Mouse (Mus musculus) ES-E14 (cell line): Measurements from ENCODE around the gene Lrp3. TPM values are rescaled to one million over a fixed set of nuclear protein-coding genes. Genes with fewer than 3 reads are reported as not detected.
A peak's percentile ranks its signal among the peaks of the same experiment; 100 is the strongest.

Experiments used
- DNase-seq: peaks from one replicate; pipeline ENCODE4 v3.0.0-alpha.2; 2013; ENCODE audit warnings: low read depth, low spot score
- H3K27ac ChIP-seq: 2 replicates; pipeline ENCODE4 v1.5.1; 2012; ENCODE audit warnings: low read depth, mild to moderate bottlenecking, low read length, moderate library complexity, mixed read lengths; ENCODE audit not compliant: poor library complexity, insufficient read depth, severe bottlenecking
- H3K36me3 ChIP-seq: 2 replicates; pipeline ENCODE4 v1.6.1; 2012; ENCODE audit warnings: mild to moderate bottlenecking, low read length, moderate library complexity, mixed read lengths; ENCODE audit not compliant: control insufficient read depth, poor library complexity, insufficient read depth, severe bottlenecking
- H3K4me1 ChIP-seq, 2 experiments: fragments of 150-350 bp in 1 of 2; sonication (generic) in 1 of 2; 2 replicates each; pipeline ENCODE4 v1.6.1; 2012; ENCODE audit warnings: low read length in 2 of 2, mild to moderate bottlenecking in 1 of 2, mixed read lengths in 1 of 2; ENCODE audit not compliant: control insufficient read depth in 2 of 2, insufficient read depth in 2 of 2, poor library complexity in 1 of 2
- H3K4me3 ChIP-seq, 2 experiments: fragments of 150-350 bp in 1 of 2; sonication (generic) in 1 of 2; 2 replicates each; pipeline ENCODE4 v1.5.1; 2012; ENCODE audit warnings: low read length in 2 of 2, low read depth in 1 of 2, mild to moderate bottlenecking in 1 of 2, mixed read lengths in 1 of 2; ENCODE audit not compliant: insufficient read depth in 1 of 2, poor library complexity in 1 of 2, severe bottlenecking in 1 of 2
- H3K9ac ChIP-seq: 2 replicates; pipeline ENCODE4 v1.6.1; 2012; ENCODE audit warnings: low read depth, mild to moderate bottlenecking, low read length, mixed read lengths; ENCODE audit not compliant: poor library complexity, insufficient read depth, severe bottlenecking
- H3K9me3 ChIP-seq: fragments of 150-350 bp; sonication (generic); 2 replicates; pipeline ENCODE4 v1.6.1; 2012; ENCODE audit warnings: low read depth, mild to moderate bottlenecking, low read length; ENCODE audit not compliant: control insufficient read depth, insufficient read depth
- CHD2 ChIP-seq: IDR thresholded peaks from 2 replicates; pipeline ENCODE4 v1.6.1; 2014; ENCODE audit warnings: mild to moderate bottlenecking, low read depth, low read length, inconsistent platforms
- HCFC1 ChIP-seq: IDR thresholded peaks from 2 replicates; pipeline ENCODE4 v1.6.1; 2012; ENCODE audit warnings: low read length, inconsistent platforms, borderline replicate concordance; ENCODE audit not compliant: insufficient read depth
- MAFK ChIP-seq: IDR thresholded peaks from 2 replicates; pipeline ENCODE4 v1.6.1; 2014; ENCODE audit warnings: mild to moderate bottlenecking, low read depth, low read length, inconsistent platforms; ENCODE audit not compliant: insufficient read depth
- ZC3H11A ChIP-seq: IDR thresholded peaks from 2 replicates; pipeline ENCODE4 v1.6.1; 2012; ENCODE audit warnings: low read depth, mild to moderate bottlenecking, inconsistent platforms, low read length, borderline replicate concordance
- ZNF384 ChIP-seq: IDR thresholded peaks from 2 replicates; pipeline ENCODE4 v1.6.1; 2012; ENCODE audit warnings: low read depth, low read length, inconsistent platforms
- in situ Hi-C, 2 experiments: fragments of 600-800 bp; cut with MboI; formaldehyde crosslinking; loops; one replicate each; pipeline ENCODE4 v1.15.1; 2025; ENCODE audit warnings: low sequenced_read_pairs in 2 of 2, inconsistent platforms in 1 of 2; ENCODE audit not compliant: unreplicated experiment in 2 of 2
- total RNA-seq: library from RNA; depleted of rRNA; stranded (reverse); fragments of 300-350 nt; gene quantifications from 2 replicates; pipeline ENCODE4 v1.2.3, GENCODE M21; 2012

Gene Lrp3
- total RNA-seq, 1 experiment: 3.1 TPM

DNA sequence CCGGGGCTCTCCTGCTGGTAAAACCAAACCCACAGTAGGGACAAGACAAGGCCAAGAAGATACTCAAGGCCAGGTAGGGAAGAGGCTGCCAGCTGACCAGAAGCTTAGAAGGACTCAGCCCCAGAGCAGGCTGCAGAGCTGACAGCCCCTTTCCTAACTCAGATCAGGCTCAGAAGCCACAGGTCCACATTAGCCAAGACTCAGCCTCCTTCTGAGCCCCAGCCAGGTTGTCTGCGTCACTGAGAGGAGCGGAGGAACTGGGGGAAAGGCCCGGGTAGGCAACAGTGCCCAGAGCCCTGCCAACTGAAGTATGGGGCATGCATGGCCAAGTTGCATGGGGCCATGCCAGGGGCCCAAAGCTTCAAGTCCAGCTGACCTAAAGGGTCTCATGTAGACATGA is 42.8 kb downstream of the Lrp3 start:
- H3K27ac ChIP-seq: no peak overlapping the region
- H3K4me3 ChIP-seq: no peak overlapping the region
- no peaks in the 10 kb centered on the region for H3K9me3 ChIP-seq
- no peaks in the 10 kb centered on the region for H3K36me3 ChIP-seq
- no peak for DNase-seq
- TF ChIP-seq MAFK (no peak), ZC3H11A (no peak), ZNF384 (no peak), HCFC1 (no peak), CHD2 (no peak)
- no peak overlapping the region for H3K9ac ChIP-seq
- 0 out of 4 replicates have a peak, but pooled peaks cover 2 to 3% of the 10 kb centered on the region in 2 experiments for H3K4me1 ChIP-seq
- in situ Hi-C loops: loop anchor here in 1 of 2 experiments (25.0 kb wide), 1 partner anchor 335 kb away; no protein-coding TSS in a partner anchor

DNA sequence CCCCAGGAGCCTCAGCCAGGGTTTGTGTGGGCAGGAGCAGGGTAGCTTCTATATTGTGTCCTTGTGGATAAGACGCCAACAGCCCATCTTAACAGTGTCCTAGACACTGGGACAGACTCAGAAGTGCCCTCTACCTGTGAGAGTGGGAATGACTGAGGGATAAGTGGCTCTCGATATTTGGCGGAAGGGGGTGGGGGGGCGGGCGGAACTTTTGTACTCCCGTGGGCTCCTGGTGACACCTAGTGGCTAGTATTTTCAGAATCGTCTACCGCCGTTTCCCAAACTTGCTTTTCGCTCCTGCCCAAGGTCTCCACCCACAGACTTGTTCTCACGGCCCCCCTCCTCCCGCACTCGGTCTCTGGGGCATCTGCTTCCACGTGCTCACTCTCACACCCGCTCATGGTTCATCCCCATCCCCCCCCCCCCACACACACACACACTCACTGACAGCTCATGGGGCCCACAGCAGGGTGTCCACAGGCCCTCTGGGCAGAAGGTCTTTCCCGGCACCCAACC is 43.4 kb downstream of the Lrp3 start:
- in situ Hi-C loops: loop anchor here in 1 of 2 experiments (25.0 kb wide), 1 partner anchor 335 kb away; no protein-coding TSS in a partner anchor
- Histone ChIP-seq H3K4me1 (0 out of 4 replicates have a peak, but pooled peaks cover 0 to 2% of the 10 kb centered on the region in 2 experiments), H3K36me3 (no peaks in the 10 kb centered on the region), H3K9me3 (no peaks in the 10 kb centered on the region), H3K27ac (no peak overlapping the region), H3K4me3 (no peak overlapping the region), H3K9ac (no peak overlapping the region)
- TF ChIP-seq ZC3H11A: peak; percentile 78
- TF ChIP-seq CHD2: no peak
- DNase-seq: peak; percentile 90

DNA sequence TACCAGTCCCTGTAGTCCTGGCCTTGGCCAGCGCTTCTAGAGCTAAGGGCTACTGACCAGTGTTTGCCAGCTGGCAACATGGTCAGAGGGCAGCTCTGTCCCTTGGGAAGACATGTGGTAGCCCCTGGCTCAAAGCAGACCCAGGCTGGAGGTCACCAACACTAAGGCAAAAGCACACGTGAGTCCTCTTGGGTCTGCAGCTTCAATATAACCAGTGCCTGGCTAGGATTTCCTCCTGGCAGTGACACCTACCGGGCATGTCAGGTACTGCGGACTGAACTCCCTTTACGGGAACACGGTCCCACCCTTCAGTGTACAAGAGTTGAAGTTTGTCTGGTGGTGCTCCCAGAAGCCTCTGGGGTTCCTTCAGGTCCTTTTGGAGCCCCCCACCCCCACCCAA is 46.0 kb downstream of the Lrp3 start:
- in situ Hi-C loops: loop anchor here in 1 of 2 experiments (25.0 kb wide), 1 partner anchor 332 kb away; no protein-coding TSS in a partner anchor

DNA sequence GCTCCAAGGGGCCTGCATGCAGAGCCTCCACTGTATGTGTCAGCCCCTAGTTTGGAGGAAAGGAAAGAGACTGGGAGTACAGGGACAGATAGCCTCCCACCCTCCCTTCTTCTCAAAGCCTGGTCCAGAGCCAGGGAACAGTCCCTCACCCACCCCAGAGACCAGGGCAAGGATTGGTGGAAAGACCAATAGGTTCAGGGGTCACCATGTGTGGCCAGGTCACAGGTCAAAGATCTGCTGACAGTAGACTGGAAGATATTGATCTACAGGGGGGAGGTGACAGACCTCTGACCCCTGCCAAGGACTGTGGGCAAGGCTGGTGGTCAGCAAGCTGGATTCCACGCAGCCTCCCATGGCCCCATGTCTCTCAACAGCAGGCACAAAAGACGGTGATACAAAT is 47.4 kb downstream of the Lrp3 start:
- no peak overlapping the region for H3K4me3 ChIP-seq
- H3K9ac ChIP-seq: no peak overlapping the region
- no peaks in the 10 kb centered on the region for H3K36me3 ChIP-seq
- H3K4me1 ChIP-seq: 0 out of 4 replicates have a peak, but pooled peaks cover 0 to 2% of the 10 kb centered on the region in 2 experiments
- no peak for DNase-seq
- no peak overlapping the region for H3K27ac ChIP-seq
- H3K9me3 ChIP-seq: no peaks in the 10 kb centered on the region
- TF ChIP-seq CHD2 (no peak), MAFK (no peak), ZC3H11A (no peak), ZNF384 (no peak), HCFC1 (no peak)
- in situ Hi-C loops: loop anchor here in 1 of 2 experiments (25.0 kb wide), 1 partner anchor 331 kb away; no protein-coding TSS in a partner anchor

More for the DNA sequence above, 46.0 kb downstream of the Lrp3 start:
- Histone ChIP-seq H3K4me3 (no peak overlapping the region), H3K27ac (no peak overlapping the region), H3K9me3 (no peaks in the 10 kb centered on the region), H3K36me3 (no peaks in the 10 kb centered on the region), H3K4me1 (0 out of 4 replicates have a peak, but pooled peaks cover 0 to 2% of the 10 kb centered on the region in 2 experiments), H3K9ac (no peak overlapping the region)
- DNase-seq: peak; percentile 78
- TF ChIP-seq CHD2: no peak
- peak; percentile 31; the same call in 1 of the 2 replicates for TF ChIP-seq ZC3H11A
- TF ChIP-seq MAFK: no peak
- TF ChIP-seq ZNF384: no peak
- no peak for TF ChIP-seq HCFC1
